Mouse (Mus musculus) myocyte (in vitro differentiated cells): ENCODE data around the gene C87436. TPM values are rescaled to one million over a fixed set of nuclear protein-coding genes. Genes with fewer than 3 reads are reported as not detected.
A peak's percentile ranks its signal among the peaks of the same experiment; 100 is the strongest.

Source experiments
- H3K27me3 ChIP-seq: one replicate; pipeline ENCODE4 v1.6.1; 2011; ENCODE audit not compliant: control insufficient read depth, insufficient read depth, insufficient read length
- H3K36me3 ChIP-seq: one replicate; pipeline ENCODE4 v1.6.1; 2011; ENCODE audit not compliant: control insufficient read depth, insufficient read depth
- H3K4me2 ChIP-seq: one replicate; pipeline ENCODE4 v1.6.1; 2011; ENCODE audit warnings: low read depth, control low read depth
- H3K4me3 ChIP-seq: one replicate; pipeline ENCODE4 v1.5.1; 2011; ENCODE audit warnings: mild to moderate bottlenecking, control low read depth, moderate library complexity
- H3K79me2 ChIP-seq: one replicate; pipeline ENCODE4 v1.6.1; 2011; ENCODE audit not compliant: control insufficient read depth, insufficient read depth
- H3ac ChIP-seq: one replicate; pipeline ENCODE4 v1.6.1; 2011; ENCODE audit not compliant: control insufficient read depth, insufficient read length
- CEBPB ChIP-seq: IDR thresholded peaks from 2 replicates; pipeline ENCODE4 v1.6.1; 2011; ENCODE audit warnings: mild to moderate bottlenecking, moderate library complexity; ENCODE audit not compliant: poor library complexity, insufficient read depth, severe bottlenecking
- E2F4 ChIP-seq: IDR thresholded peaks from one replicate; pipeline ENCODE4 v1.6.1; 2011; ENCODE audit warnings: mild to moderate bottlenecking, control low read depth, moderate library complexity; ENCODE audit not compliant: insufficient read depth
- MAX ChIP-seq: IDR thresholded peaks from one replicate; pipeline ENCODE4 v1.6.1; 2011; ENCODE audit warnings: low read depth, mild to moderate bottlenecking, control low read depth
- MYOD1 ChIP-seq, 3 experiments: IDR thresholded peaks; one replicate each; pipeline ENCODE4 v1.6.1; 2011; ENCODE audit warnings: control low read depth in 2 of 3, low read depth in 2 of 3, mild to moderate bottlenecking in 2 of 3, moderate library complexity in 1 of 3; ENCODE audit not compliant: insufficient read length in 2 of 3, control insufficient read depth in 1 of 3
- MYOG ChIP-seq, 3 experiments: IDR thresholded peaks; one replicate each; pipeline ENCODE4 v1.6.1; 2011; ENCODE audit warnings: control low read depth in 2 of 3, low read depth in 2 of 3, mild to moderate bottlenecking in 2 of 3; ENCODE audit not compliant: insufficient read length in 2 of 3, control insufficient read depth in 1 of 3, insufficient read depth in 1 of 3
- POLR2A ChIP-seq: IDR thresholded peaks from one replicate; pipeline ENCODE4 v1.6.1; 2011; ENCODE audit warnings: low read depth, mild to moderate bottlenecking, control low read depth, moderate library complexity; ENCODE audit not compliant: insufficient read length
- POLR2AphosphoS2 ChIP-seq: IDR thresholded peaks from one replicate; pipeline ENCODE4 v1.6.1; 2011; ENCODE audit warnings: low read depth, control low read depth; ENCODE audit not compliant: insufficient read length
- REST ChIP-seq: IDR thresholded peaks from one replicate; pipeline ENCODE4 v1.6.1; 2011; ENCODE audit warnings: mild to moderate bottlenecking, control low read depth, moderate library complexity; ENCODE audit not compliant: insufficient read depth, insufficient read length
- SRF ChIP-seq: IDR thresholded peaks from one replicate; pipeline ENCODE4 v1.6.1; 2011; ENCODE audit warnings: low read depth; ENCODE audit not compliant: control insufficient read depth, insufficient read length
- TCF12 ChIP-seq: IDR thresholded peaks from one replicate; pipeline ENCODE4 v1.6.1; 2011; ENCODE audit warnings: mild to moderate bottlenecking, control low read depth; ENCODE audit not compliant: poor library complexity, insufficient read depth, severe bottlenecking
- TCF3 ChIP-seq: IDR thresholded peaks from one replicate; pipeline ENCODE4 v1.6.1; 2011; ENCODE audit warnings: low read depth, control low read depth; ENCODE audit not compliant: insufficient read length
- USF1 ChIP-seq: IDR thresholded peaks from one replicate; pipeline ENCODE4 v1.6.1; 2011; ENCODE audit warnings: low read depth, mild to moderate bottlenecking, control low read depth, moderate library complexity
- polyA plus RNA-seq: library from polyadenylated mRNA; unstranded; fragments of >200 nt; fragmentation: generic; extraction: Trizol; gene quantifications from one replicate; pipeline ENCODE4 v1.2.1, GENCODE M21; 2012; ENCODE audit warnings: missing spikeins

The C87436 gene
- polyA plus RNA-seq, 1 experiment: 6.9 TPM

DNA sequence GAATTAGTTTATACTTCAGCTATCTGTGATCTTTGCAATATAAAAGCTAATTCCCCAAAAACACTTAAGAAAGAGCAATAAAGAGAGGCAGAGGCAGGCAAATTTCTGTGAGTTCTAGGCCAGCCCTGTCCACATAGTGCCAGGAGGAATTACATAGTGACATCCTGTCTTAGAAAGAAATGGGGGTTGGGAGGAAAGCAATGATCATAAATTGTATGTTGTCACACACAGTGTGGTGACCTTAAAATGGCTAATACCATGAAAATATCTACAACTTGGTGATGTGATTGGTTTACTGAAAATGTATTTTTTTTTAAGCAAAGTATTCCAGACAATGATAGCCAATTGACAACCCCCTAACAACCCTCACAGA lies 41.6 kb downstream of the C87436 start:
- TF ChIP-seq TCF12 (no peak), USF1 (no peak), POLR2A (no peak), CEBPB (no peak), MYOG (IDR thresholded peaks at IDR 0.05; ENCODE audit: control insufficient read depth in 1 of 3, insufficient read depth in 1 of 3, insufficient read length in 2 of 3, low read depth in 2 of 3) (no peak), MAX (no peak), TCF3 (no peak), E2F4 (no peak), POLR2AphosphoS2 (no peak), MYOD1 (IDR thresholded peaks at IDR 0.05; ENCODE audit: control insufficient read depth in 1 of 3, insufficient read length in 2 of 3, low read depth in 2 of 3) (no peak)
- H3K36me3 ChIP-seq: no peaks in the 10 kb centered on the region
- peak overlapping the region; percentile 95 for H3K4me2 ChIP-seq
- H3K4me3 ChIP-seq: peak overlapping the region; percentile 23
- no peak overlapping the region for H3ac ChIP-seq
- no peaks in the 10 kb centered on the region for H3K27me3 ChIP-seq
- peaks cover 8% of the 10 kb centered on the region for H3K79me2 ChIP-seq

DNA sequence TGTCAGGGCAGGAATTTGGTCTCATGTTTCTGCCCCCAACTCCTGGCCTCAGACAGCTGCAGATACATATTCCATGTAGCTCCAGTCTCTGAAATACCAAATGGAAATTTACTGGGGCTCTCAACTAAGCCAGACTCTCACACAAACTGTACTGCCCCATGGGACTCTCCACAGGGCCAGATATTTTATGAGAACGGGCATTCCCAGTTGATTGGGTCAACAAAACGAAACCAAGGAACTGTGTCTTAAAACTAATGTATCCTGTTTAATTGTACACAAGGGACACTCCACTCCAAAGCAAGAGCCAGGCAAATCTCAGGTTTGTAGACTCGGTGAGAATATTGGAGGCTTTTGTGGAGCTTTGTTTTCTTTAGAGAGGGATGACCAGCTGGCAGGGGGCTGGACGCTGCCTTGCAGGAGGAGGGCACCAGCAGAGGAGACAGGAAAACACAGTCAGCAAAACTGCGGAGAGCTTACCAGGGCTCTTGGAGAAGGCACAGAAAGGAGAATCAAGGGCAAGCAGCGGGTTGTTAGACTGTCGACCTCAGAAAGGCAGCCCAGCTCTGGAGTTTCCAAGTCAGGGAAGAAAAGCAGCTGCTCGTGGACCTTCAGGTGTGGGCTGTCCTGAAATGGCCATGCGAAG lies 42.1 kb downstream of the C87436 start:
- TF ChIP-seq MYOD1 (IDR thresholded peaks at IDR 0.05; ENCODE audit: control insufficient read depth in 1 of 3, insufficient read length in 2 of 3, low read depth in 2 of 3) (peak; percentile 71 to 91 (median 84)), TCF12 (peak; percentile 47), E2F4 (no peak), POLR2A (no peak), SRF (no peak), USF1 (no peak), POLR2AphosphoS2 (no peak), CEBPB (no peak), REST (no peak), MAX (no peak), MYOG (IDR thresholded peaks at IDR 0.05; ENCODE audit: control insufficient read depth in 1 of 3, insufficient read depth in 1 of 3, insufficient read length in 2 of 3, low read depth in 2 of 3) (peak in 2 of 3 experiments; percentile 68 to 73), TCF3 (peak; percentile 53)
- peak overlapping the region; percentile 95 for H3K4me2 ChIP-seq
- H3K27me3 ChIP-seq: no peaks in the 10 kb centered on the region
- H3ac ChIP-seq: no peak overlapping the region
- H3K36me3 ChIP-seq: no peaks in the 10 kb centered on the region
- H3K79me2 ChIP-seq: peaks cover 8% of the 10 kb centered on the region
- peak overlapping the region; percentile 23 for H3K4me3 ChIP-seq

DNA sequence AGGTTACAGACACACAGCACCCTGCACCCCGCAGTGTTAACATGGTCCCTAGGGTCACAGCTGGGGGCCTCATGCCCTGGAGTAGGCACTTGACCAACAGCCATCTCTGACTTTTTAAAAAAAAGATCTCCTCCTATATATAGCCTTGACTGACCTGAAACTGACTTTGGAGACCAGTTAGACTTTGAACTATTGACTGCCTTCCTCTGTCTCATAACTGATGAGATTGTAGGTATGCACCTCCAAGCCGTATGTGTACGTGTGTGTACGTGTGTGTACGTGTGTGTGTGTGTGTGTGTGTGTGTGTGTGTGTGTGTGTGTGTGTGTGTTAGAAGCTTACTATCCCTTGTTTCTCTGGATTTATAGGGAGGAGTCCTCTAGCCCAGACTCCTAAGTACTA lies 43.7 kb downstream of the C87436 start:
- TF ChIP-seq TCF12: no peak
- no peak for TF ChIP-seq POLR2A
- TF ChIP-seq MAX: no peak
- no peak for TF ChIP-seq MYOG (IDR thresholded peaks at IDR 0.05; ENCODE audit: control insufficient read depth in 1 of 3, insufficient read depth in 1 of 3, insufficient read length in 2 of 3, low read depth in 2 of 3)
- no peak for TF ChIP-seq CEBPB
- Histone ChIP-seq H3K4me2 (peak overlapping the region; percentile 95), H3K27me3 (no peaks in the 10 kb centered on the region), H3K4me3 (no peak overlapping the region), H3K36me3 (no peaks in the 10 kb centered on the region), H3K79me2 (peaks cover 8% of the 10 kb centered on the region), H3ac (no peak overlapping the region)

DNA sequence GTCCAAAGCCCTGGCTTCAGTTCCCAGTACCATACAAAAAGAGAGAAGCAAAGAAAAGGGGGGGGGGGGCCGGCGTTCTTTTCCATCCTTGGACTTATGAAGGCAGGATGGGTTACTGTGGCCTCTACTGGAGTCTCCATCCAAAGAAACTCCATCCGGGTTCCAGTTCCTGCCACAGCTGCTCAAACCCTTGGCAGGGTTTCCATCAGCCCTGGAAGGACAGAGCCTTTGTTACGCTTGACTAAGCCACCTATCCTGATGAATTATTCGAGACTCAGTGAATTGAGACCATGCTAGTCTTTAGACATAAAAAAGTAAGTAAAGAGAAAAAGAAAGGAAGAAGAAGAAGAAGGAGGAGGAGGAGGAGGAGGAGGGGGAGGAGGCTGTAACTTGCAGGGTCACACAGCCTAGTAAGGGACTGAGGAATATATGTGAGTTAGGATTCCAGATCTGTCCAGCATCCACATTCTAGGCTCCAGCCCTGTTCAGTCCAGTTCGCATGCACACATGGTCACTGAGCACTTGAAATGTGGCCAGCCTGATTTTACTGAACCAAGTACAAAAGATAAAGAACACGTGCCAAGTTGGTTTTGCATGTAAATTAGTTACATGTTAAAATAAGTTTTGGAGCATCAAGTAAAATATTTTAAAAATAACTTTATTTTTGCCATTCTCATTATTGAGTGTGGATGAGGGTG lies 47.9 kb downstream of the C87436 start:
- H3K79me2 ChIP-seq: peaks cover 7% of the 10 kb centered on the region
- no peak for TF ChIP-seq MAX
- TF ChIP-seq POLR2A: no peak
- no peak for TF ChIP-seq TCF3
- TF ChIP-seq REST: no peak
- TF ChIP-seq POLR2AphosphoS2: no peak
- no peak for TF ChIP-seq USF1
- no peak for TF ChIP-seq CEBPB
- H3K27me3 ChIP-seq: no peaks in the 10 kb centered on the region
- H3K4me3 ChIP-seq: no peak overlapping the region
- no peak overlapping the region for H3K4me2 ChIP-seq
- H3K36me3 ChIP-seq: no peaks in the 10 kb centered on the region
- no peak overlapping the region for H3ac ChIP-seq
